Mouse (Mus musculus) liver, adult 2 months (tissue): ENCODE results near the gene Spef1.

ENCODE experiments used
- CTCF ChIP-seq: fragments of 200-500 bp; IDR thresholded peaks from 2 replicates; pipeline ENCODE4 v1.5.1; 2011; ENCODE audit warnings: low read depth, low read length, control low read depth
- POLR2A ChIP-seq: fragments of 200-500 bp; IDR thresholded peaks from 2 replicates; pipeline ENCODE4 v1.6.1; 2011; ENCODE audit warnings: low read length, control low read depth; ENCODE audit not compliant: insufficient read depth; ENCODE audit errors: extremely low read depth

GRCm38 (mm10) chr2:131138296-131138695 is 48.8 kb downstream of the Spef1 start:
- TF ChIP-seq CTCF, result no peak
- TF ChIP-seq POLR2A, result no peak
